Mouse (Mus musculus) cortical plate, adult 2 months (tissue): ENCODE results near the gene Adamtsl4.
A peak's percentile ranks its signal among the peaks of the same experiment; 100 is the strongest.

ENCODE experiments used
- CTCF ChIP-seq: fragments of 200-500 bp; IDR thresholded peaks from 2 replicates; pipeline ENCODE4 v1.5.1; 2011; ENCODE audit warnings: mild to moderate bottlenecking, control low read depth, low read length; ENCODE audit not compliant: insufficient read depth; ENCODE audit errors: extremely low read depth
- POLR2A ChIP-seq: fragments of 200-500 bp; IDR thresholded peaks from 2 replicates; pipeline ENCODE4 v1.6.1; 2011; ENCODE audit warnings: mild to moderate bottlenecking, low read length, control low read depth; ENCODE audit not compliant: insufficient read depth; ENCODE audit errors: extremely low read depth

DNA sequence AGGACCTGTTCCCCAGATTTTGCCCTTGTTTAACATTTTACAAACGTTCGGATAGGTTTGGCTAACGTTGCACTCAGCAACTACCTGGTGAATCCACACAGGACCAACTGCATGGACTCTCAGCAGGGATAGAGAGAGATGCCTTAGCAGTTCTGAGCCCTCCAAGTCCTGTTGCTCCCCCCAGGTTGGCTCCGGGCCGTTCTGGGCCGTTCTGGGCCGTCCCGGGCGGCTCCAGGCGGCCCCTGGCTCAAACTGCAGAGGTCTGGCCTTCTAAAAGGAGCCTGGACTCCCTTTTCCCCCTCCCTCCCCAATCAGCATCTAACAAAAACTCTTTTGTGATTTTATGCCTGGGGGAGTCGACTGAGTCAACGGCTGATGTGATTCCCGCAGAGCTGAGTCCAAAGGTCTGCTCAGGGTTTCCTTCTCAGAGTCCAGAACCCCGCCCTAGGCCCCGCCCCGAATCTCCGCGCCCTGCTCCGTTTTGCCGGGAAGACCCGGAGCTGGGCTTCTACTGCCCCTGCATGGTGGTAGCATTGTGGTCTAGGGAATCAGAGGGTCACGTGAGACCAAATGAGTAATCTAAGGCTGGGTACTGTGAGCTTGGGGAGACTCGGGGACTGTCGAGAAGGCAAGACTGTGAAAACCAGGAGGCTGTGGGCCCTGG lies 14.3 kb upstream of the Adamtsl4 start:
- 0 out of 2 replicates have a peak, but pooled peaks have one; percentile 4 for TF ChIP-seq CTCF
- TF ChIP-seq POLR2A = no peak
